Mouse (Mus musculus): ENCODE results near the gene Scg3.
"Not testable (repeated sequence)": the region's sequence is repeated elsewhere in the genome, so short reads cannot be mapped to it uniquely, and the experiment has no call there.

The Scg3 gene

DNA sequence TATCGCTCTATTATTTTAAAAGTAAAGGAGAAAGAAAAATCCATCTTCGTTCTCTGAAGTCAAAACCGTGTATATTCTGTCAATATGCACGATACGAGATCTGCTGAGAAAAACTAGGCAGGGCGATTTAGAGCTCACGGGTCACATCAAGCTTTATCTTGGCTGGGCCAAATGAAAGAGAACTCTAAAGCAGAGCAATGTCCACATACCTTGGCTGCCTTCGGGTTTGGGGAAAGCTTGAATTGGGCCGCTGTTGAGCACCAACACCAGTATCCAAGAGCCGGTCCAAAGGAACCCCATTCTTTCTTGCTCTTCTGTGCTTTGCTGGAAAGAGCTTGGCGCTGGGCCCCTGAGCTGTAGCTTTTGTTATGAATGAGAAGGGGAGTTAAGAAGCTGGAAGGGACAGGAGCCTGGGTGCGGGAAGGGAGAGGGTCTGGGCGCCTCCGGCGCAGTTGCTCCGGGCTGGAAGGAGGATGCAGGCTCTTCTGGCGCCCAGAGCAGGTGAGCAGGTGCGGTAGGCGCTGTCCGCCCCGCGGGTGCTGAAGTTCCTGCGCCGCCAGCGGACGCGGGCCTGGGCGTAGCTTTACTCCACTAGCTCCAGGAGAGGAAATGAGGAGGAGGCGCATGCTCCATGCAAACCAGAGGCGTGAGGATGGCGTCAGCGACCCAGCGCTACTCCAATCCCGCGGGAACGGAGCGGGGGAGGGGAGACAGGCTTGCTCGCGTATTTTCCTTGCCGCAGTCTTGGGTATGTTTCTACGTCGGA, at the start of gene Scg3:
Gene Scg3, minus strand, starts transcription at position 631 of the 766 bp plus-strand sequence.
- DNase-seq (ENCODE audit: low spot score in 2 of 2), result peak; percentile 82 to 95

DNA sequence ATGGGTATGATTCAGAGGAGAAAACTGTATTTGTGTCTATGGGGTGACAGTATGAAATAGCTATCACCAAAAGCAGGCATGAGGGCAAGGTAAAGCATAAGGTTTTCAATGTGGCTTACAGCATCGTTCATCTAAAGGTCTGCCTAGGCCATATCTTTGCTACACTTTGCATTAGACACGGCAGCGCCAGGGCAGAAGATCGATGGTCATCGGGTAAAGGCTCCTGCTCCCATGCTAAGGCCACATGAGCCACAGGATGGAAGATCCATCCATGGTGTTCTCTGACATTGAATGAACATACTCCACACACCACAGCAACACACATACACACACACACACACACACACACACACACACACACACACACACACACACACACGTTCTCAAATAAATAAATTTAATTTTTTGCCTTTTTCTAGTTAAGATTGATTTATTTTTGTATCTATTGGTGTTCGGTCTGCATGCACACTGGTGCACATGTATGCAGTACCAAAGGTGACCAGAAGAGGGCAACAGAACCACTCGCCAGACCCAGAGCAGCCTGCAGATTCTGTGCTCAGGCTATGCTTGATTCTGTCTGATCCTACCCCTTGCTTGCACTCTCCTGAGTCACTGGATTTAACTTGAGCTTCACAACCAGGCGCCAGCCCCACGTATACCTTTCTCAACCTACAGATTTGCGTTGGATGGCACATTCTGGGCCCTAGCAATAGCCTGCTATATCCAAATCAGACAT, 36.3 kb upstream of the Scg3 start:
- DNase-seq (ENCODE audit: low spot score in 2 of 2), result peak; percentile 46 to 78

DNA sequence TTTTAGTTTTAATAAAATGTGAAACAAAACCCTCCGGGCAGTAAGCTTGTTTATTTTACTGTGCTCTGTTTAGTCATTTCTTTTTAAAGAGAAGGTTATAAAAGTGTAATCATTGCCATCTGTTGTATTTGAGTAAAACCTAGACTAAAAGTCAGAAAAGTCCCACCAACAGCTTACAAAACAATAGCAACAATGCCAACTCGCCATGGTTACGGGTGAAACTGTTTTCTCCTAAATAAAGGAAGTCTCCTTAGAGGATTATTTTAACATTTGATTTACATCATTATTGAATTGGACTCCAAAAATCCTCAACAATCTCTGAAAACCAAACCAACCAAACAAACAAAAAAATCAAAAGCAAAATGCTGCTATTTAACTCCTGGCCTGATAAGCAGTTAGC, 35.6 kb upstream of the Scg3 start:
- DNase-seq (ENCODE audit: low spot score in 2 of 2), result no peak

DNA sequence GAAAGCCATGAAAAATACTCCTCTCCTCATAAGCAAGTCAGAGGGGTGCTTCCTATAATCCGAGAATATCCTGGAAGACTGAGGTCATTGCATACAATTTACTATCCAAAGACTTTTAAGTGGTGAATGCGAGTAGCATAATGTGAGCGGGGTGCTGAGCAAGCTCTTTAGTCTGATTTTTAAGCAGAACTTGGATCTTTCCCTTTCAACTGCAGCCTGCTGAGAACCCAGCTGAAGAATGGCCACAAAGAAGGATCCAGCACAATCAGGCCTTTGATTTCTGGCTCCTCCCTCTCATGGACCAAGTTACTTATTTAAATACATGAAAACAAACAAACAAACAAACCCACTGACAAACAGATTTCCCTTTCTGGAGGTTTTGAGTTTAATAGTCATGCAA, 916 bp upstream of the Scg3 start:
- no peak for DNase-seq (ENCODE audit: low spot score in 2 of 2)

DNA sequence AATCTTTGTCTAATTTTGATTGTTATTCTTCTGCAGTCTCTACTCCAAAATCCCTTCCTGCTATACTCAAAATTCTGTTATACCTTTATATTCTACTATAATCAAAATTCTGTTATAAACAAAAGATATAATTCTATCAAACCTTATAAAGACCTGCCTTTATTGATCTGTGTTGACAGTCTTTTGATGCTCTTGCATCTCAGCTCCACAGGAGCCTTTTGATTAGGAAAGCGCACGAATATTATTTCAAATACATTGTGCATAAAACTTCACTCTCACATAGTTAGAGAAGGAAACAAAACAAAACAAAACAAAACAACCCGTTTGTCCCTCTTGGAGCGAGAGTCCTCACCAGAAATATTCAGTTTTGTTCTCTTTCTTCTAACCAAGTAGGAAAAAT, 436 bp upstream of the Scg3 start:
- DNase-seq (ENCODE audit: low spot score in 2 of 2), result no peak

DNA sequence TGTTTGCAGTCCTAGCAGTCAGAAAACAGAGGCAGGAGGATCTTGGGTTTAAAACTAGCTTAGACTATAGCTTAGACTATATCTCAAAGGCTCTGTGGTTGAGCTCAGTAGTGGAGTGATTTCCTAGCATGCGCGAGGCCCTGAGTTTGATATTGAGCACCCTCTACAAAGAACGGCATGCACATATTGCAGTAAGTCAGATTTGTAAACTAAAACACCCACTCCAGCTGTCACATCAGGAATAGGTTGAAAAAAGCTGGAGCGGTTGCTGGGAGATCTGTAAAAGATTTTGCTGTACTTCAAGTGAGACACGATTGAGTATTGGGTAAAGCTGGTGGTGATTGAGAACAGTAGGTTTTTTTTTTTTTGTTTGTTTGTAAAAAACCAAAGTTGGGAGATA, 3.2 kb downstream of the Scg3 start:
- no peak for DNase-seq (ENCODE audit: low spot score in 2 of 2)

DNA sequence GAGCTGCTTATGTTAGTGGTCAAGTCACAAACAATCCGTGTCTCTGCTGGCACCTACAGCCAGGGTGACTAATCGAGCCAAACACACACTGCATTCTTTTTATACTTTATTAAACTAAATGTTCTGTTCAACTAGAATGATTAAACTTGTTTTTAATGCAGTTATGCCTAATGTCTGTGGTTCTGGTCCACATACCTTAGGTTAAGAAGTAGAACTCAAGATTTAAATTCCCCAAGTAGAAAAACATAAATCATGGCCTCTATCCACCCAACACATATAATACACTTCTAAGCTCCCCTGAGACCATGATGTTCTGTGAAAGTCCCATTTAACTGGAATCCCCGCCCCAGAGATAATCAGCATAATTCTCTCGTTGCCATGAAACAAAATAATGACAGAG, 4.2 kb downstream of the Scg3 start:
- DNase-seq (ENCODE audit: low spot score in 2 of 2), result no peak

DNA sequence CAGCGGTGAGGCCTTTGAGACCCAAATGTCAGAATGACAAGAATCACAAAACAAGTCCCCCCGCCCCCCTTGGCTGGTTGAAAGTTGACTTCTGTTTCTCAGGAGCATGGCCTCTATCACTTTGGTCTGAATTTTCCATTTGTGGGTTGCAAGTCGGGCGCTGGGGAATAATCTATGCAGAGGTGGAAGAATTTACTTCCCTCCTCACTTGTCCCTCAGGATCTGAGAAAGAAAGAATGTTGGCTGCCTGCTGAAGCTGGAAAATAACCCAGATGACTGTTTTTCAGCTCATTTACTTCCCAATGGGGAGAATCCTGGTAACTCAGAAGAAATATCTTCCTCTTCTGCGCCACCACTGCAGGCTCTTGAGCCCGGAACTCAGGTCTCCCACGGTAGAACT, 5.5 kb downstream of the Scg3 start:
- DNase-seq (ENCODE audit: low spot score in 2 of 2), result no peak

DNA sequence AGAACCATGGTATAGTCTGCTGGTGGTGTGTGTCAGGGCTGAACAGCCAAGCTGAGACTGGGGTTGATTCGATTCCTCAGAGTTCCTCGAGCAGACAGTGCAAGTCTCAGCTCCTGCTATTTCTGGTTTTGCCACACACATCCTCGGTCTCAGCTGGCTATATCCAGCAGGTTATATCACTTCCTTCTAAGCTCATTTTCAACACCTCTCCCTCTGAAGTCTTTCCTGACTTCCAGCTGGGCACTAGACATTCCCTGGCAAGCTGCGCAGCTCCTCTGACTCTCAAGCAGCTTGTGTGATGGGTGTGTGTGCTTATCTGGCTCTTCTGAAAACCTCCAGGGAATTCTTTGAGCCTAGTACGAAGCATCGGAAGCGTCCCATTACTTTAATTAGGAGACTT, 7.6 kb downstream of the Scg3 start:
- no peak for DNase-seq (ENCODE audit: low spot score in 2 of 2)

DNA sequence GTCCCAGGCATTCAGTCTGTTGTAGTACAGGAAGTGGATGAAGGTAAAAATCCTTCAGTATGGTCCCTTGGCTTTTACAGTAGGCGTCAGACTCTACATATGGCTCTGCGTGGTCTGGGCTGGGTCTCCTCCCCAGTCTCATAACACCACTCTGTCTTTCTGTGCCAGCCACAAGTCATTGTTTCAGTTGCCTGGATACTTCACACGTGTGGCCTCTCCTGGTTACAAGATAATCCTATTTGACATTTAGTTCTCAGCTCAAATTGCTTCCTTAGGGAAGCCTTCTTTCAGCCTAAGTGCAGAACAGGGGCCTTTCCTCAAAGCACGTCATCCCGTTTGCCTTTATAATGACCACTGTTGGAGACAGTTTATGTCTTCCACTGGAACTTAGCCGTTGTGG, 11.1 kb downstream of the Scg3 start:
- DNase-seq (ENCODE audit: low spot score in 2 of 2), result no peak

DNA sequence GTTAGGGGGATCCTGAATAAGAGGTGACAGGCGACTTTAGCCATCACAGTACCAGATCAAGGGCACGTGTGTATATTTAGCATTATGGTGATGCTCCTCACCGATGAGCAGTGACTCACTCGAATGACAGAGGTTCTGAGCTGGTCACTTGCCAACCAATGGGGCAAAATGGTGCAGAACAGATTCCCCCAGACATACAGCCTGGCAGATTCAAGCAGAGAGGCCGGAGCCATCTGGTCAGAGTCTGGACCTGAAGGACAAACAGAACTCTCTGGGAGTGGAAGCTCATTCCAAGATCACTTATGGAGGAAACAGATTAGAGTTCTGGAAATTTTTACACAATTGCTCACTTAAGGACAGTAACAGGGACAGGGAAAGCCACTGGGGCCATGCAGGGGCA, 17.2 kb downstream of the Scg3 start:
- peak in 1 of 2 experiments; percentile 26 for DNase-seq (ENCODE audit: low spot score in 2 of 2)

DNA sequence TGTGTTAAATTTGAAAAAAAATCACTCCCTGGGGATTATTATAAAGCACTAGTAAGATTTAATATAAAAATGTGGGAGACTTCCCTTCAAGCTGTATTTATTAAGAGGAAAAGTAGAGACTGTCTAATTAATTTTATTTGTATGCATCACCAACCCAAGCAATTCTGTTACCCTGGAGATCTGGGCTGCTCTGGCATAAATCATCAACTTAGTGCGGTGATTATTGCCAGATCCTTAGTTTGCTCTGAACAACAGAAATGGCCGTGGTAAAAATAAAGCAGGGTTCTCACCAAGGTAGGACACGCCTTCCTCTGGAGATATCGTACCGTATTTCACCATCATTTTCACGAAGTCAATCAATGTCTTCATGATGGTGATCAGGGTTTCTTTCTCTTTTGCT, 18.5 kb downstream of the Scg3 start:
- DNase-seq (ENCODE audit: low spot score in 2 of 2), result no peak

DNA sequence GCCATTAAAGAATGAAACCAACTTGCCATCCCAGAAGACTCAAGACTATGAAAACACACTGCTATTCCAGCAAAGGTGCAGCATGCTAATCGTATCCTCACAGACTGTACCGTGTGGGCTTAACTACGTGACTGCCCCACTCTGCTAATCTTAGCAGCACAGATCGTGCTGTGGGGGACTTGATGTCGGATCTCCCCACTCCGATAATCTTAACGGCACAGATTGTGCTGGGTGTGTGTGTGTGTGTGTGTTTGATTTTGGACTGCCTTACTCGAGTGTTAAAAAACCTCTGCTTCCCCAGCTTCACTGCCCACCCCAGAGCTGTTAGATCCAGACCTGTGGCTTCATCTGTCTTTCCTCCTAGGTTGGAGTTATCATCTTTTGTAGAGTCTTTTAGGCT, 22.9 kb downstream of the Scg3 start:
- no peak for DNase-seq (ENCODE audit: low spot score in 2 of 2)

DNA sequence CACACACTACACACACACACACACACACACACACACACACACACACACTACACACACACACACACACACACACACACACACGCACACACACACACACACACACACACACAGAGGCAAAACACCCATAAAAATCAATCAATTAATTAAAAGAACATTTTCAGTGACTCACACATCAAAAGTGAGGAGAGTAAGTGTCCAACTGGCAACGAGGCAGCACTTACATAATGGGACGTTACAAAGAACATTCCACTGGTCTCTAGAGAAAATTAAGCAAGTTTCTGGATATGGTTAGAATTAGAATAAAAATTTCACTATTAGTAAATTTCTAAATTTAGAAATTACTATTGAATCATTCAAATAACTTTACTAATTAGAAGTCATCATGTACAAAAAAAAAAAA, 27.4 kb downstream of the Scg3 start:
- not testable (repeated sequence) for DNase-seq (ENCODE audit: low spot score in 2 of 2)

DNA sequence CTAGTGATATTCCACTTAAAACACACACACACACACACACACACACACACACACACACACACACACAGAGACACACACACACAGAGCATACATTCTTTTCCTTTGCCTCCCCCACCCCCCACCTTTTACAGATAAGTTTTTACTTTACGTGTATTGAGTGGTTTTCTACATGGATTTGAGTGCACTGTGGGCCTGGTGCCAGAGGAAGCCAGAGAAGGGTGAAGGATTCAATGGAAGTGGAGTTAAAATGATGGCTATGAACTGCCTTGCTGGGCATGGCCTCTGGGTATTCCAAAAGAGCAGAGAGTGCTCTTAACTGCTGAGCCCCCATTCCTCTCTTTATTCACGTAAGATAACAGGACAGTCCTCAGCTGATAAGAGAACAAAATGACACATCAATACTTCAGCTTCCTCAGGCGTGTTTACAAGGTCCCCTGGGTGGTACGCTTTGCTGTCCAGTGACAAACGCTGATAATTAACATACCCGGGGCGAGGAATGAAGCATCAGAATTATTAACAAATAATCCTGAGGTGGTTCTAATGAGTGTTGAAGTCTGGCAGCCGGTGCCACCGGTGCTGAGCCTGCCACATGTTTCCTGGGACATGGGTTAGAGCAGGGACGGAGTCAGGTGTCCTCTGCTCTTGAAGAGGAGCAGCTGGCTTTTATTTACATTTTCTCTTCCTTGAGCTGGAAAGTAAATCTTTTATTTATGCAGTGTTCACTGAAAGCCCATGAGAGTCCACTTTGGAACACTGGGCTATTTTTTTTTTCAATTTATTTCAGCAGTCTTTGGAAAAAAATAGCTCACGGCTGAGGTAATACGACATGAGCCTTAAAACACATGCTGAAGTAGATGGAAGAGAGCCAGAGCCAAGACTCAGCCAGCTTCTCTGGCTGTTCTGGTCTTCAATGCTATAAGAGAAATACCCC, 29.6 kb downstream of the Scg3 start:
- no peak for DNase-seq (ENCODE audit: low spot score in 2 of 2)

DNA sequence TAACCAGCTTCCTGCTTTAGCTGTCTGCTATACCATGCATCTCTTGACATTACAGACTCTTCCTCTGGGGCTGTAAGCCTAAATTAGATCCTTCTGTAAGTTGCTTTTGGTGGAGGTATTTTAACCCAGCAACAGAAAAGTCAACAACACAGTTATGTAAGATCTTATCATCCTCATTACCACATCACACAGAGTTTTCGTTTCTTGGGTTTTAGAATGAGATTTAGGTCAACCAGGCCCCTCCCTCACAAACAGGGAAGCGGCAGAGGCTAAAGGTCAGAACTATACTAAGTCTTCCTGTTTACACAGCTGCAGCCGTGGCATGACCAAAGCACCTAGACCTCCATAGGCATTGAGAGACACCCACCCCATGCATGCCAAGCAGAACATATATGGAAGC, 38.5 kb downstream of the Scg3 start:
- DNase-seq (ENCODE audit: low spot score in 2 of 2), result no peak

DNA sequence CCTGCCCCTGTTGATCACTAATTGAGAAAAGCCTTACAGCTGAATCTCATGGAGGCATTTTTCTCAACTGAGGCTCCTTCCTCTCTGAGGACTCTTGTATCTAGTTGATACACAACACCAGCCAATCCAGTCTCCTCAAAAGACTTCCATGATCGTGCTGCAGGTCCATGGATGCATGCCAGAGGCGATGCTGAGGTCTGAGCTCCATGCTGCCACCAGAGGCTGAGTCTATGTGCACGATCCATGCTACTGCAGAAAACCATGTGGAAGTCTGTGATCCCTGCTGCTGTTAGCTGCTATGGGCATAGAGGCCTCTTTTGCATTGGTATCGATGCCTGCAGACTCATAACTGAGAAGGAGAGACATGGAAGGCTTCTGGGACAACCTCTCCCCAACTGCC, 49.6 kb downstream of the Scg3 start:
- DNase-seq (ENCODE audit: low spot score in 2 of 2), result no peak

DNA sequence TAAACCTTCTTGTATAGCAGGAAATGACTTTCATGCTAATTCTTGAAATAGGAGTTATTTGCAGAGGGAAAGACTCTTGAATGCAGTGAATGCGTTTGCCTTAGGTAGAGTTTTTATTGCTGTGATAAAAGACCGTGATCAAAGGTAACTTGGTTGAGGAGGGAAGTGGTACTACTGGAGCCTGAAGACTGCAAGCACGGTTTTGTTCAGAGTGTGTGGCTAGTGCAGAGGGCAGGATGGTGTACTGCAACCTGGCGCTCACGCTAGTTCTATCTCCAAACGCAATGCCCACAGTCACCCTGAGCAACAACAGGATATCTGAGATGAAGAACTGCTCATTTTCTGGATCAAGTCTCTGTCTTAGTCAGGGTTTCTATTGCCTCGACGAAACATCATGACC, 50.3 kb downstream of the Scg3 start:
- no peak for DNase-seq (ENCODE audit: low spot score in 2 of 2)

DNA sequence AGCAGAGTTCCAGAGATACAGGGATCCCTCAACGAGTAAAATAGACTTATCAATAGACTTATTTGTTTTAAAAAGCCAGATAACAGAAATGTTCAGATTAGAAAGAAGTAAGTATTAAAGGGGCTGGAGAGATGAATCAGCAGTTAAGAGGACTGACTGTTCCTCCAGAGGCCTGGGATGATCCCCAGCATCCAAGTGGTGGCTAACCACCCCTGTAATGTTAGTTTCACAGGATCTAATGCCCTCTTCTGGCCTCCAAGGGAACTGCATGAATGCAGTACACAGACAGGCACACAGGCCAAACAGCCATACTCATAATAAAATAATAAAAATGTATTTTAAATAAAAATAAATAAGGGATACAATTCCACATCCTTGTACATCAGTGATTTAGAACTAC, 51.0 kb downstream of the Scg3 start:
- DNase-seq (ENCODE audit: low spot score in 2 of 2), result peak in 1 of 2 experiments; percentile 33

DNA sequence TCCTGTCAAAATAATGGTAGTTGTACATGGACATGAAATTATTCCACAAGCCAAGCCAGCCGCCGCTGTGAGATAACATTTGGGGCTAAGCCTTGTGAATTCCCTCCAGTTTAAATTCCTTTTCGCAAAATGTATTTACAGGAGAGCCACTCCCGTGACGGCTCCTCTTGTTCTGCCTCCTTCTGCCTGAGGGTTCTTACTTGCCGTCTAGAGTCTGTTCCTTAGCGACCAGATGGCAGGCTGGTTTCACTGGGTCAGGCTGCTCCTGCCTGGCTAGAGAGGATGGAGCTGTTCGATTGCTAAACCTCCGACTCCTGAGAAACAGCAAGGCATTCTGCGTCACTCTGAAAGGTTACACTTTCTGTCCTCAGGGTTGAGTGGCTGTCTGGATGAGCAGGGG, 51.7 kb downstream of the Scg3 start:
- no peak for DNase-seq (ENCODE audit: low spot score in 2 of 2)

DNA sequence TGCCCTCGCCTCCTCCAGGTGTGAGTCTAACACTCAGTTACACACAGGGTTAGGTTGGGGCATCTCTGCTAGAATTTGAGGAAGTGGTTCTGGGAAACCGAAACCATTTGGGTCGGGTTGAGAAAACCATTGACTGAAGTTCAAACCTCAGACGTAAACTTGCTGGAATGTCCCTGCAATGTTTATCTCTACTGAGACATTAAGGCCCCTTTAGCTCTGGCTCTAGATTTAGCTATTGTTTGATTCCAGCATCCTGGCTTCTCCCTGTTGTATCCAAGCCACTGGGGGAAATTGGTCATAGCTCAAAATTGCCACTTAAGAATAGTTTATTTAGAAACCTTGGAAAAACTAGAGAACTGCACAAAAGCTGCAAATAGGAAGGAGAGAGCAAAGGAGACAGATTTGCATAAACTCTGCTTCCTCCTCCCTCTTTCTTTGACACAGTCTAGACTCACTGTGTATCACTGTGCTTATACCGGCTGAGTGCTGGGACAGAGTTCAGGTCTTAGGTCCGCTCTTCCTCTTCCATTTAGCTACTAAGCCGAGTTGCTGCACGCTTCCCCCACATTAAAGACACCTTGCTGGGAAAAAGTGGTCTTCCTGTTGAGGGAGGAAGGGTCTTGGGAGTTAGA, 52.9 kb downstream of the Scg3 start:
- DNase-seq (ENCODE audit: low spot score in 2 of 2), result no peak

DNA sequence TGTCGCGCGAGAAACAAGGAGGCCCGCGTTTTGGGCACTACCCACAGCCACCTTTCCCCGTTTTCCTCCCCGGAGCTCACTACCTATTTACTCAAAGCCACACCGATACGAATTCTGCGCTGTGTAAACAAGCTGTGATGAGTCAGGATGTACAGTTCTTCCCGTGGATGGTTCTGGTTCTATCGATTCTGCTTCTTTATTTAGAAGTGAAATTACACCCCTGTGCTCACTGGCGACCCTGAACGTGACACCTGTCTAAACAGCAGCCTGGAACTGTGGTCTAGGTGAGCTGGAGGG, 57.6 kb downstream of the Scg3 start:
- DNase-seq (ENCODE audit: low spot score in 2 of 2), result no peak
